Mouse (Mus musculus) stomach, postnatal 0 days (tissue): ENCODE data around the gene Ripk4. TPM values are rescaled to one million over a fixed set of nuclear protein-coding genes. Genes with fewer than 3 reads are reported as not detected.

ENCODE experiments used
- ATAC-seq: fragments of 200-750 bp; cut with Nextera tagmentation; 2 replicates; pipeline ENCODE4 v1.8.0; 2017; ENCODE audit not compliant: low FRiP score, low TSS enrichment
- DNase-seq: peaks from one replicate; pipeline ENCODE4 v3.0.0-alpha.2; 2016; ENCODE audit warnings: low spot score
- H3K27ac ChIP-seq: fragments of 300-500 bp; sonication (generic); replicated peaks from 2 replicates; pipeline ENCODE4 v1.5.1; 2014; ENCODE audit warnings: mild to moderate bottlenecking, control low read depth
- H3K27me3 ChIP-seq: fragments of 300-500 bp; sonication (generic); 2 replicates; pipeline ENCODE4 v1.6.1; 2014; ENCODE audit warnings: low read length; ENCODE audit not compliant: control insufficient read depth, insufficient read depth
- H3K36me3 ChIP-seq: fragments of 300-500 bp; sonication (generic); 2 replicates; pipeline ENCODE4 v1.6.1; 2014; ENCODE audit warnings: low read length, mixed read lengths; ENCODE audit not compliant: control insufficient read depth, insufficient read depth
- H3K4me1 ChIP-seq: fragments of 300-500 bp; sonication (generic); replicated peaks from 2 replicates; pipeline ENCODE4 v1.6.1; 2014; ENCODE audit warnings: antibody characterized with exemption; ENCODE audit not compliant: control insufficient read depth, insufficient read depth
- H3K4me2 ChIP-seq: fragments of 300-500 bp; sonication (generic); replicated peaks from 2 replicates; pipeline ENCODE4 v1.6.1; 2014; ENCODE audit warnings: low read depth, mild to moderate bottlenecking, control low read depth, moderate library complexity
- H3K4me3 ChIP-seq: fragments of 300-500 bp; sonication (generic); 2 replicates; pipeline ENCODE4 v1.5.1; 2014; ENCODE audit warnings: low read depth, low read length, control low read depth
- H3K9ac ChIP-seq: fragments of 300-500 bp; sonication (generic); 2 replicates; pipeline ENCODE4 v1.6.1; 2014; ENCODE audit warnings: mild to moderate bottlenecking, low read length, control low read depth, mixed read lengths
- H3K9me3 ChIP-seq: fragments of 300-500 bp; sonication (generic); 2 replicates; pipeline ENCODE4 v1.6.1; 2016; ENCODE audit warnings: low read length; ENCODE audit not compliant: control insufficient read depth
- CTCF ChIP-seq: IDR thresholded peaks from 2 replicates; pipeline ENCODE4 v1.5.1; 2016; ENCODE audit warnings: antibody characterized with exemption, low read depth, mild to moderate bottlenecking, moderate library complexity
- EP300 ChIP-seq: optimal IDR thresholded peaks from 2 replicates; pipeline ENCODE3; 2016; ENCODE audit warnings: antibody characterized with exemption
- WGBS: fragments of 180-500 bp; shearing (Covaris S2); extraction: QIAGEN DNeasy Blood & Tissue Kit; methylation state at CpG from one replicate; pipeline ENCODE4 v1.1.7; 2014; 5-methylcytosine and 5-hydroxymethylcytosine counted together
- polyA plus RNA-seq: library from polyadenylated mRNA; unstranded; fragments of >200 nt; fragmentation: Nextera tagmentation; extraction: Ambion mirVana; gene quantifications from 2 replicates; pipeline ENCODE4 v1.2.1, GENCODE M21; 2015

Gene Ripk4
- polyA plus RNA-seq, result 20.4 and 24.1 TPM in 2 replicates

DNA sequence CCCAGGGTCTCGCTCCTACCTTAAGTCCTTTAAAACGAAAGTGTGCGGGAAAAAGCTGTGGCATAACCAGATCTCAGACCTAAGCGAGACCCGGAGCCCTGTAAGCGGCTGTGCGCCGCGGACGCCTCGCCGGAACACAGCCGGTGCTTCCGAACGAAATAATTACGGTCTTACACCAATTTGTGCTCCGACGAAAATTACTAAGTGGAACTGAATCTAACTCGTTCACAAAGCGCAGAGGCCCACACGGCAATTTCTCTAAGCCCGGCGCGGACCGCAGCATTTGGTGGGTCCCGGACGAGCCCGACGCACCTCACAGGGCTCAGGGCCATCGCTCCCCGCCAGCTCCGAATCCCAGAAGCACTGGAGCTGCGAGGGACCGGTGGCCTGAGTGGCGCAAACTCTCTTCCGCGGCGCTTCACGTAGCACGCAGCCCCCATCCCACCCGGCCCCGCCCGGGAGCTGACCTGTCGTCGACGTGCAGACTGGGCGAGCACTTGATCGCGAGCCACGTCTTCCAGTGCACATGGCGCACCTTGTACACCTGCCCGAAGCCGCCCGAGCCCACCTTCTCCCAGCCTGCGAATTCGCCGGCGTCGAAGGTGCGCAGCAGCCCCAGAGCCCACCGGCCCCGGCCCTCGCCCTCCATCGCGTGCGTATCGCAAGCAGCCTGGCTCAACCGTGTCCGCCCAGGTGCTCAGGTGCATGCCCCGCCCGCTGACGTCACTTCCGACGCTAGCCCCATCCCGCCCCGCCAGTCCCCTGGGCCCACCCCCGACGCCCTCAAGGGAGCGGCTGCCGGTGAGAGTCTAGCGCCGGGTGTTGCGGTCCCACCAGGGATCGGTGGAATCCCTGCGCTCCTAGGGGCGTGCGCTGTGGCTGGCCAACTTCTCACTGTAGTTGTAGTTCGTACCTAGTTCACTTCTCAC is at the start of gene Ripk4:
Gene Ripk4, minus strand, starts transcription at position 727 of the 929 bp plus-strand sequence.
- no peaks in the 10 kb centered on the region for H3K9me3 ChIP-seq
- WGBS, result 1% methylated on average over 81 of the region's 88 CpGs
- H3K9ac ChIP-seq, result peak within 1 kb of the TSS; percentile 61
- H3K27me3 ChIP-seq, result no peaks in the 10 kb centered on the region
- peak within 1 kb of the TSS; percentile 74 for H3K4me2 ChIP-seq
- TF ChIP-seq CTCF, result no peak
- TF ChIP-seq EP300, result no peak
- DNase-seq (peak; percentile 95), ATAC-seq (peak; percentile 94)
- peak within 1 kb of the TSS; percentile 88 for H3K27ac ChIP-seq
- no peaks in the 10 kb centered on the region for H3K4me1 ChIP-seq
- no peaks in the 10 kb centered on the region for H3K36me3 ChIP-seq
- H3K4me3 ChIP-seq, result peak within 1 kb of the TSS; percentile 54

DNA sequence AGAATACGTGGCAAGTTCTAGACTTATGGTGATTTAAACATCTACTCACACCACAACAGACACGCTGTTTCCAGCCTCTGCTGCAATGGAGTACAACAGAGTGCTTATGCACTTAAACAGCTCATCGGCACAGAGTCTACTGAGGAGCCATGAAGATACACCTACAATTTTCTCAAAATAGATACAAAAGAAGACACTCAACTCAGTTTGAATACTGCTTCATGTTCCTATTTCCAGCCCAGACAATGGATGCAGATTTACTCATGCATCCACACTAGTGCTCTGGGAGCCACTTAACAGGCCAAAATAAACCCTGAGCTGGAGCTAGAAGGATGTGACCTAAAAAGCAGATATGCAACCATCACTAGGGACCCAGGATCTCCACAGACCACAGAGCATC is 45.3 kb upstream of the Ripk4 start:
- Histone ChIP-seq H3K4me2 (no peak overlapping the region), H3K9me3 (no peaks in the 10 kb centered on the region), H3K9ac (no peak overlapping the region), H3K36me3 (peaks cover 48% of the 10 kb centered on the region; the same call in 1 of the 2 replicates), H3K4me3 (no peak overlapping the region), H3K4me1 (no peaks in the 10 kb centered on the region), H3K27ac (no peak overlapping the region), H3K27me3 (no peaks in the 10 kb centered on the region)
- 93% methylated on average over 3 of the region's 3 CpGs for WGBS
- DNase-seq, result no peak
- no peak for ATAC-seq
- TF ChIP-seq EP300 (no peak), CTCF (no peak)

DNA sequence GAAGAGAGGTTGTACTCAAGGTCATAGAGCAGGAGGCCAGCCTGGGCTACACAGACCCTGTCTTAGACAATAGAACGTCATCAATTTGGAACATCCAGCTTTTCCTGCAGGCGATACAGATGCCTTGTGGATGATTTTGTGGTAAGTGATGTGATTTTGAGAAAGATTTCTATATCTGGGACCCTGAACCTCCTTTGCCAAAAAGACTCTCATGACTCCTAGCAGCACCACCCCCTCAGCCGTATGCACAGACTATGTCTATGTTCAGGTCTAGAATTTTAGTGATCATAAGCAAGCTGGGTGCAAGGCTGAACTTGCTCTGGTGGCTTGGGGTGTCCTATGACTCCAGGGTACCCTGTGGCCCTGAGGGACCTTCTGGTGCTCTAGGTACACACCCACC is 42.1 kb upstream of the Ripk4 start:
- no peak overlapping the region for H3K4me3 ChIP-seq
- no peaks in the 10 kb centered on the region for H3K27me3 ChIP-seq
- no peak overlapping the region for H3K4me2 ChIP-seq
- no peak overlapping the region for H3K9ac ChIP-seq
- peaks cover 38% of the 10 kb centered on the region; the same call in 1 of the 2 replicates for H3K36me3 ChIP-seq
- ATAC-seq, result no peak
- no peak overlapping the region for H3K27ac ChIP-seq
- DNase-seq, result no peak
- no peaks in the 10 kb centered on the region for H3K4me1 ChIP-seq
- 93% methylated on average over 3 of the region's 3 CpGs for WGBS
- TF ChIP-seq EP300 (no peak), CTCF (no peak)
- H3K9me3 ChIP-seq, result no peaks in the 10 kb centered on the region

DNA sequence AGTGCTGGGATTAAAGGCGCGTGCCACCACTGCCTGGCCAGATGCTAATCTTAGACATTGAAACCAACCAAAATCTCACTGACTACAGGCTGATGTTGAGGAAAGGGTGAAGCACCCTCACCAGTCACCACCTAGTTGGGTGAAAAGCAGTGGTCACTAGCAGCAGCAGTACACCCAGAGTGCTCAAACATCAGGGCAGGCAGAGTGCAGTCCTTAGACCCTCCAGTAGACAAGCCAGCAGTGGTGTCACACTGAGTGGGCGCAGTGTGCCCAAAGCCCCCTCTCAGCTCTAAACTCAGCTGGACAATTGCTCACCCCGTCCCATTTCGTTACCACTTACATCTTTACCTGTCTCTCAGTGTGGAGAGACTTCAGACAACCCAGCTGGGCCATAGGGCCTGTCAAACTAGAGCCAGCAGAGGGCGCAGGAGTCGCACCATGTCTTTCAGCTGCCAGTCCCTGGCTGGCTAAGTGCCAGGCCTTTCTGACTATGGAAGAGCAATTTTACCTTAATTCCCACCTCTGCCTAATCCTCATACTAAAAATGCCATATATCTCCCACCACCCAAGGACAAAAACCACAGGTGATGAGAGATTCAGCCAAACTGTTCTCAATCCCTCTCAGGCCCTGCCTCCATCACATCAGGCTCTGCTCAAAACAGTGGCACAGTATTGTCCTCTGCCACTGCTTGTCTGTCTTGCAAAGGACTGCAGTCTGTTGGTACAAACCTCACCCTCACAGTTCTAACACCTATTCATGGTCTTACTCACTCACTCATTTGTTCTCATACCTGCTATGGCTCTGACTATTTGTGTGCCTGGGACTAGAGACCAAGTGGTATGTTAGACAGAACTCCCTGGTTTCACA is 41.3 kb upstream of the Ripk4 start:
- Histone ChIP-seq H3K36me3 (peaks cover 33% of the 10 kb centered on the region; the same call in 1 of the 2 replicates), H3K4me3 (no peak overlapping the region), H3K4me2 (no peak overlapping the region), H3K9ac (no peak overlapping the region), H3K4me1 (no peaks in the 10 kb centered on the region), H3K9me3 (no peaks in the 10 kb centered on the region), H3K27ac (no peak overlapping the region), H3K27me3 (no peaks in the 10 kb centered on the region)
- DNase-seq (peak; percentile 86), ATAC-seq (0 out of 2 replicates have a peak, but pooled peaks have one; percentile 39)
- WGBS, result 80% methylated on average over 7 of the region's 7 CpGs
- TF ChIP-seq CTCF, result peak; percentile 86
- TF ChIP-seq EP300, result no peak

DNA sequence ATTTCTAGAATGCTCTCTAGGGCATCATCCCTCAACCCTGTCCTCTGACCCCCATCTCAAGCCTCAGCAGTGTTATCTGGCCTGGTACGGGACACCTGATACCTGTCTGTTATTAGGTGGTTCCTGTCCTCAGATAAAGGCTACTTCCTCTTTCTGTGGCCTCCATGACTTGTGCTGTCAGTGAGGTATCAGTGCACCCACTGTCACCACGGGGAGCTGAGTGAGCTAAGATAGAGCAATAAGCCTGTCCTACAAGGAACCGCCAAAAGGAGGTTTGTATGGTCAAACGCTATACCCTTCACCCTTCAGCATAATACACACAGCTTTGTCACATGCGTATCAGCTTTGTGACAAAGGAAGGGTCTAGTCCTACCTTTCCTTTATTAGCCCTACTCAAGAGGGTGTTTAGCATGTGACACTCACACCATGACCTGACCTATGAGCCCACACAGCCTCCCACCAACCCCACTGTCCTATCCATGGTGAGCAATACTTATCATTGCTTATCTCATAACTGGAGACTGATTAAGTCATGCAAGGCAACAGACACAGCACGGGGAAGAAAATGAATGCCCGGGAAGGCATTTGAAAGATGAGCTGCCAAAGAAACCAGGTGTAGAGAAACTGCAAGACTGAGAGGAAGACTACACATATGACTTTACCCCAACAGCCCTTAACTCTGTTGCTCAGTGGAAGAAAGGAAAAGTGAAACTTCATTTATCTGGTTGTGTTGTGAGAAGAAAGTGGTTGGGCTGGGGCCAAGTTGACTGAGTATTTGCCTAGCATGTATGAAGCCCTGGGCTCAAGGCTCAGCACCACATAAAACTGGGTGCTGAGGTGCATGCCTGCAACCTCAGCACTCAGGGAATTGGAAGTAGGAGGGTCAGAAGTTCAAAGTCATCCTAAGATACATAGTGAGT is 34.6 kb upstream of the Ripk4 start:
- Histone ChIP-seq H3K4me1 (no peaks in the 10 kb centered on the region), H3K27ac (no peak overlapping the region), H3K9ac (no peak overlapping the region), H3K4me3 (no peak overlapping the region), H3K36me3 (peaks cover 32% of the 10 kb centered on the region), H3K27me3 (no peaks in the 10 kb centered on the region), H3K9me3 (no peaks in the 10 kb centered on the region), H3K4me2 (no peak overlapping the region)
- WGBS, result 89% methylated on average over 7 of the region's 7 CpGs
- DNase-seq (no peak), ATAC-seq (no peak)
- TF ChIP-seq EP300 (no peak), CTCF (no peak)
